Mouse (Mus musculus) midbrain, embryonic 16.5 days (tissue): Measurements from ENCODE around the gene R3hdm2. TPM values are rescaled to one million over a fixed set of nuclear protein-coding genes. Genes with fewer than 3 reads are reported as not detected.
A peak's percentile ranks its signal among the peaks of the same experiment; 100 is the strongest.

Source experiments
- ATAC-seq: fragments of 200-750 bp; cut with Nextera tagmentation; 2 replicates; pipeline ENCODE4 v1.8.0; 2017; ENCODE audit warnings: moderate TSS enrichment
- H3K27ac ChIP-seq: fragments of 300-500 bp; sonication (generic); 2 replicates; pipeline ENCODE4 v1.5.1; 2014; ENCODE audit warnings: mild to moderate bottlenecking, low read length, mixed read lengths
- H3K27me3 ChIP-seq: fragments of 300-500 bp; sonication (generic); 2 replicates; pipeline ENCODE4 v1.6.1; 2014; ENCODE audit warnings: low read depth, low read length, mixed read lengths; ENCODE audit not compliant: control insufficient read depth, insufficient read depth
- H3K36me3 ChIP-seq: fragments of 300-500 bp; sonication (generic); 2 replicates; pipeline ENCODE4 v1.6.1; 2014; ENCODE audit warnings: mild to moderate bottlenecking, low read length, moderate library complexity, mixed read lengths; ENCODE audit not compliant: control insufficient read depth, insufficient read depth
- H3K4me1 ChIP-seq: fragments of 300-500 bp; sonication (generic); 2 replicates; pipeline ENCODE4 v1.6.1; 2014; ENCODE audit warnings: mild to moderate bottlenecking, low read length, mixed read lengths; ENCODE audit not compliant: control insufficient read depth, insufficient read depth
- H3K4me2 ChIP-seq: fragments of 300-500 bp; sonication (generic); 2 replicates; pipeline ENCODE4 v1.6.1; 2014; ENCODE audit warnings: mild to moderate bottlenecking, low read length, mixed read lengths
- H3K4me3 ChIP-seq: fragments of 300-500 bp; sonication (generic); 2 replicates; pipeline ENCODE4 v1.5.1; 2014; ENCODE audit warnings: low read depth, mild to moderate bottlenecking, low read length, moderate library complexity, mixed read lengths
- H3K9ac ChIP-seq: fragments of 300-500 bp; sonication (generic); 2 replicates; pipeline ENCODE4 v1.6.1; 2014; ENCODE audit warnings: low read depth, low read length, mixed read lengths
- H3K9me3 ChIP-seq: fragments of 300-500 bp; sonication (generic); replicated peaks from 2 replicates; pipeline ENCODE4 v1.6.1; 2014; ENCODE audit warnings: mild to moderate bottlenecking, low read length, mixed read lengths; ENCODE audit not compliant: control insufficient read depth, poor library complexity, severe bottlenecking
- WGBS: fragments of 180-500 bp; shearing (Covaris S2); extraction: QIAGEN DNeasy Blood & Tissue Kit; methylation state at CpG from one replicate; pipeline ENCODE4 v1.1.7; 2014; 5-methylcytosine and 5-hydroxymethylcytosine counted together
- polyA plus RNA-seq: library from polyadenylated mRNA; unstranded; fragments of >200 nt; fragmentation: Nextera tagmentation; extraction: Ambion mirVana; gene quantifications from 2 replicates; pipeline ENCODE4 v1.2.1, GENCODE M21; 2015

R3hdm2 gene
- polyA plus RNA-seq, 1 experiment from 2014 or later = 35.2 TPM

DNA sequence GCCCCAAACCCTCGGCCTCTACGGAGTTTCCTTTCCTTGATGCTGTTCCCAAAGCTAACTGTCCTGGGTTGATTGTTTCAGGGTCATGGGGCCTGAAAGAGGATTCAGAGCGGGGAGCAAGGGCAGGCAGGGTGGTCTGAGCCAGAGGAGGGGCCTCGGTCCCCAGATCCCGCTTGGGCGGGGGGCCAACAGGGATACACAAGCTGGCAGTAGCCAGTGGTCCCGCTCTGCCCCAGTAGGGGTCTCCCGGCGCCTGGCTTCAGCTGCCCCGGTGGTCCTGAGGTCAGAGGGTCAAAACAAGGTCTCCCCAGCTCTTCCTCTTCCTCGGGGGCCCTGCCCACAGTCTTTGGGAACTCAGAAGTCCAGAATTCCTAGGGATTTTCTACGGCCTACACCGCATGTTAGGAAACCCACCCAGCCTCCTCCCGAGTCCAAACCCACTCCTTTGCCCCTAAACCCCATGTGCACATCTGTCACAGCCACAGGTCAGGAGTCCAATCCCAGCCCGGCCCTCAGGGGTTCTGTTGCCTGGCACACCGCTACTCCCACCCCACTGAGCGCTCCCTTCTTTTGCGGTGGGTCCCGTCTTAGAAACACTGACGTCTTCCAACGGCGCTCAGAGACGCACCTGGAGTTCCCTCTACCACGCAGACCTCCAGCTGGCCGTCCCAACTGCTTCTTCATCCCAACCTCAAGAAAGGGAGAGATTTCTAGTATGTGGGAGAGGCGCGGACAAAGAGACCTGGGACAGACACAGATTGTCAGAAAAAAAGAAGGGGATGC lies 39.4 kb upstream of the R3hdm2 start:
- H3K9me3 ChIP-seq = no peaks in the 10 kb centered on the region
- peak overlapping the region; percentile 28 for H3K4me3 ChIP-seq
- peaks cover 28% of the 10 kb centered on the region for H3K27me3 ChIP-seq
- peaks cover 28% of the 10 kb centered on the region for H3K4me1 ChIP-seq
- no peaks in the 10 kb centered on the region for H3K36me3 ChIP-seq
- H3K4me2 ChIP-seq = peak overlapping the region; percentile 55
- ATAC-seq = no peak
- H3K27ac ChIP-seq = no peak overlapping the region
- H3K9ac ChIP-seq = no peak overlapping the region
- WGBS = under 1% methylated on average over 27 of the region's 27 CpGs

DNA sequence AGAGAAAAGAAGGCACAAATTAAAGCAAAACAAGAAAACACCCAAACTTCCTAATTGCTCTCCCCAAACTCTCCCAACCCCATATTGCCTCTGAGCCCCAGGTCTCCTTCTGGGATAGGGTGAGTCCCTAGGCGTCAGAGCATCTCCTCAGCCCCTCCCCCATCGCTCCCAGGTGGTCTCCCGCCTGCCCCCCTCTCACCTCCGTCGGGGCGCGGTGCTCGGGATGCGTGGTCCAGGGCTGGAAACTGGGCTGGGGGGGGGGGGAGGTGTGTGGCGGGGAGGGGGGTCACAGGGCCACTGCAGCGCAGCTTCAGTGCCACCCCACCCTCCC lies 38.8 kb upstream of the R3hdm2 start:
- H3K9ac ChIP-seq = no peak overlapping the region
- 0% methylated on average over 3 of the region's 11 CpGs for WGBS
- peak overlapping the region; percentile 55 for H3K4me2 ChIP-seq
- ATAC-seq = no peak
- no peaks in the 10 kb centered on the region for H3K9me3 ChIP-seq
- no peak overlapping the region for H3K27ac ChIP-seq
- H3K36me3 ChIP-seq = no peaks in the 10 kb centered on the region
- H3K4me3 ChIP-seq = peak overlapping the region; percentile 22
- peaks cover 28% of the 10 kb centered on the region for H3K4me1 ChIP-seq
- peaks cover 28% of the 10 kb centered on the region for H3K27me3 ChIP-seq

DNA sequence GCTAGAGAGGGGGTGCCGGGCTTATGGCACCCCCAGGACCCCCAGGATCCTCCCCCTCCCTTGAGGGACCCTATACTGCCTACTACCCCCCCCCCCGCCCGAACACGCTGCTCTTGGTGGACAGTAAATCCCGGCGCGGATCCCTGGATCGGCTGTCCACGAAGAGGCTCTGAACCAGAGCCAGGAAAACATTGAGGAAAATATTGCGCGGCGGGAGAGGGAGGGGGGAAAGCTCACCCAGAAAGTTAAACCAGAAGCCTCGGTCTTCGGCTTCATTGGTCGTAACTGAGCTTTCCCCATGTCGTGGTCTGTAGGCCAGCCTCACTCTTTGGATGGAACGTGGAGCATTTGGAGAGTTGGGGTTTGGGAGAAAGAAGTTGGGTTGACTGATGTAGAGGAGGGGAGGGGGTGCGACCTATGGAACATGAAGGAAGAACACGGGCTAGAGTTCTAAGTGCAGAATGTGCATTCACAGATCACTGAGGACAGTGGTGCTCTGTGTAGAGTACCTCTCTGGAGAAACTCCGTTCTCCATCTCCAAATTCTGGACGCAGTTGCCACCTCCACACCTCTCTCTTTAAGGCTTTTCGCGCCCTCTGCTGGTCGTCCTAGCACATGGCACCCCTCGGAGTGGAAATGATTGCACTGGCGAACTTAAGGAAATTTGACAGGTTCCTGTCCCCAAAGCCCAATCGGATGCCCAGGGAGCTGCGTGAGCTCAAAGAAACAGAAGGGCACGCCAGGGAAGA lies 38.1 kb upstream of the R3hdm2 start, which contains the start of gene Gli1:
Gli1 (minus strand) TSS at position 84 of the 749 bp plus-strand sequence.
- Histone ChIP-seq H3K4me3 (peak within 1 kb of the TSS; percentile 28), H3K4me1 (peaks cover 28% of the 10 kb centered on the region), H3K27me3 (peaks cover 28% of the 10 kb centered on the region), H3K4me2 (peak within 1 kb of the TSS; percentile 55), H3K9me3 (no peaks in the 10 kb centered on the region), H3K27ac (no peak within 1 kb of the TSS), H3K36me3 (no peaks in the 10 kb centered on the region), H3K9ac (no peak within 1 kb of the TSS)
- WGBS = under 1% methylated on average over 29 of the region's 29 CpGs
- ATAC-seq = 0 out of 2 replicates have a peak, but pooled peaks have one; percentile 41

DNA sequence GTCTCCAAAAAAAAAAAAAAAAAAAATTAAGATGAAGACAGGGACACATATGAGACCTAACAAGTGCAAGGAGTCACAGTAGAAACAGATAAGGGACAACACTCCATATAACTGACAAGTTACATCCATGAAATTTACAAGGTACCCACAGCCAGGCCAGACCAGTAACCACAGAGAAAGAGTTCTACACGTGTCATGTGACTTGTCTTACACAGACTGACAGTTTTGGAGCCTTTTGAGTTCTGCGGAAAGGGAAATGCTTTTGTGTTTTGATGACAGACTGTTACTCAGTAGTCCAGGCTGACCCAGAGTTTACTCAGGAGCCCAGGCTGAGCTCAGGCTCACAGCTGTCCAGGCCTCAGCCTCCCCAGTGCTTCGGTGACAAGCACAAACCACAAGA lies 37.1 kb upstream of the R3hdm2 start:
- ATAC-seq = no peak
- peaks cover 28% of the 10 kb centered on the region for H3K4me1 ChIP-seq

DNA sequence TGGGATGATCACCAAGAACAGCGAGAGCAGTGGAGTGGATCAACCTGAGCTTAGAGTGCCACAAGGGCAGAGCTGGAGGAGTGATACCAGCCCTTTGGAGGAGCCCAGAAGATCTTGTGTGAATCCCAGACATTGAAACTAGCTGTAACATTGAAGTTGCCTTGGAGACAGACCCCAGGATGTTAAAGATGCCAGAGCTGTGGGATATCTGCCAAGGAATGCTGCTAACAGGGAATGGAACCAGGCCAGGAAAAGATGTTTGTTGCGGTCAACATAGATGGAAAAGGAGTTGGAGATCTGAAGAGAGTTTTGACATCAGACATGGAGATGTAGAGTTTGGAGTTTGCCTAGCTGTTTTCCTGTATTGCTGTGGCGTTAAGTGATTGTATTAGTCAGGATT lies 34.0 kb upstream of the R3hdm2 start:
- no peak overlapping the region for H3K27ac ChIP-seq
- H3K9me3 ChIP-seq = no peaks in the 10 kb centered on the region
- 89% methylated on average over 3 of the region's 3 CpGs for WGBS
- no peak overlapping the region for H3K9ac ChIP-seq
- H3K36me3 ChIP-seq = no peaks in the 10 kb centered on the region
- H3K4me1 ChIP-seq = peaks cover 14% of the 10 kb centered on the region
- H3K4me2 ChIP-seq = no peak overlapping the region
- ATAC-seq = no peak
- H3K27me3 ChIP-seq = peaks cover 11% of the 10 kb centered on the region
- no peak overlapping the region for H3K4me3 ChIP-seq

More for the DNA sequence above, 37.1 kb upstream of the R3hdm2 start:
- Histone ChIP-seq H3K4me2 (no peak overlapping the region), H3K4me3 (no peak overlapping the region), H3K27ac (no peak overlapping the region), H3K36me3 (no peaks in the 10 kb centered on the region), H3K9ac (no peak overlapping the region), H3K27me3 (peaks cover 28% of the 10 kb centered on the region), H3K9me3 (no peaks in the 10 kb centered on the region)
- 61% methylated on average over 3 of the region's 3 CpGs for WGBS

DNA sequence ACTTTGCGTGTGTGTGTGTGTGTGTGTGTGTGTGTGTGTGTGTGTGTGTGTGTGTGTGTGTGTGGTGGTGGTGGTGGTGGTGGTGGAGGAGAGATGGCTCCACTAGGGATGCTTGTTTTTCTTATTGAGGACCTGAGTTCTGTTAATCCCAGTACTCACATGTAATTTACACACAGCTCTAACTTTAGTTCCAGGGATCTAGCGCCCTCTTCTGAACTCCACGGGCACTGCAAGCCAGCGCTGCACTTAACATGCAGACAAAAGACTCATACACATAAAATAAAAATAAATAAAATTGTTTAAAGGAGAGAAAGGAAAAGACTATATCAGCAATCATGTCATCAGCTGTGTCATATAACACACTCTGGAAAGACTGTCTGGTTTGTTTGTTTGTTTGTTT lies 31.2 kb upstream of the R3hdm2 start:
- no peak overlapping the region for H3K4me2 ChIP-seq
- WGBS = 63% methylated on average over 4 of the region's 4 CpGs
- no peak for ATAC-seq

DNA sequence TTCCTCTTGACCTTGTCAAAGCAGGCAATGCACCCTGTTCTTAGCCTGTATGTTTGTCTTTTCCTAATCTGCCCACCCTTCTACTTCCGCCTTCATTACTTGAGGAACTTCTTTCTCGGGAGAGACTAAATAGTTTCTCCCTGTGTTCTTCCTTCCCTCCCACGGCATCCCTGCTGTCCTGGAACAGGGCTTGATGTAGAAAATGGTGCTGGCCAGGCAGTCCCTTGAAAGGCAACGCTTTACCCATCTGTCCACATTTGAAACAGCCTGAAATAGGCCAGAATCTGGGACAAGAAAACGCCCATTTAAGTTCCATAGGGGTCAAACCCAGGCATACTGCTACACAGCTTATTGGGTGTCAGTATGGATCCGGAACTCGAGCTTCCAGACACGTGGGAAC lies 30.3 kb upstream of the R3hdm2 start:
- Histone ChIP-seq H3K9me3 (no peaks in the 10 kb centered on the region), H3K4me3 (no peak overlapping the region), H3K9ac (no peak overlapping the region), H3K27ac (no peak overlapping the region), H3K36me3 (no peaks in the 10 kb centered on the region), H3K27me3 (no peaks in the 10 kb centered on the region), H3K4me2 (no peak overlapping the region), H3K4me1 (0 out of 2 replicates have a peak, but pooled peaks cover 3% of the 10 kb centered on the region)
- no peak for ATAC-seq
- 79% methylated on average over 8 of the region's 8 CpGs for WGBS

More for the DNA sequence above, 31.2 kb upstream of the R3hdm2 start:
- no peaks in the 10 kb centered on the region for H3K36me3 ChIP-seq
- H3K27me3 ChIP-seq = no peaks in the 10 kb centered on the region
- no peaks in the 10 kb centered on the region for H3K9me3 ChIP-seq
- 0 out of 2 replicates have a peak, but pooled peaks cover 3% of the 10 kb centered on the region for H3K4me1 ChIP-seq
- H3K27ac ChIP-seq = no peak overlapping the region
- no peak overlapping the region for H3K9ac ChIP-seq
- H3K4me3 ChIP-seq = no peak overlapping the region

DNA sequence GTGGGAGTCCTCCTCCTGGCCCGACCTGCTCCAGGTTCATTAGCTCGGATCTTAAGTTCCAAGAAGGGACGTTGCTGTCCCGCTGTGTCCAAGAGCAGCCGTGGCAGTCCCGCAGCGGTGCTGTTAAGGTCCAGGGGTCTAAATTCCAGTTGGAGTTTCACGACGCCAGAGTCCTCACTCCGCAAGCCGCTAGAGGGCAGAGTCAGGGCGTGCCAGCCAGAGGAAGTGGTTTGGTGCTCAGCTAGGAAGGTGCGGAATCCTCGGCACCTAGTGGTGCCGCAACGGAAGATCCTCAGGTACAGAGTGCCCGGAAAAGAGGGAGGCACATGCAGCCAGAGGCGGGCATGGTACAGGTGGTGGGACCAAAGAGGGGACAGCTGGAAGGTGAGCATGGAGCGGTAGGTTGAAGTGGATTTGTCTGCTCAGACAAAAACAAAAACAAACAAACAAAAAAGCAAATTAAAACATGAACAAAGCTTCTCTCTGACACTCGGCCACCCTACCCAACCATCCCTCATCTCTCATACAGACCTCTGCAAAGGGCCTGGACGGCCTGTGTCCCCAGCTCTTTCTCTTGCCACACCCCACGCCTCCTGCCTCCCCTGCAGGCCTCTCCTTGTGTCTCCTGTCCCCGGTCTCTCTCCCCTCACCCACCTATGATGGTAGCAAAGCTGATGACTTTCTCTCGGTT lies 29.4 kb upstream of the R3hdm2 start:
- Histone ChIP-seq H3K27ac (no peak overlapping the region), H3K4me1 (0 out of 2 replicates have a peak, but pooled peaks cover 3% of the 10 kb centered on the region), H3K9me3 (no peaks in the 10 kb centered on the region), H3K36me3 (no peaks in the 10 kb centered on the region), H3K9ac (peak overlapping the region; percentile 39; the same call in 1 of the 2 replicates), H3K4me2 (peak overlapping the region; percentile 41), H3K27me3 (no peaks in the 10 kb centered on the region), H3K4me3 (peak overlapping the region; percentile 13)
- ATAC-seq = peak; percentile 64; the same call in 1 of the 2 replicates
- 11% methylated on average over 24 of the region's 24 CpGs for WGBS
